Mouse (Mus musculus): ENCODE measurements around the gene Kcnh1.

Kcnh1 gene

GRCm38 (mm10) chr1:192190508-192191321 is at the start of gene Kcnh1:
Gene Kcnh1 (plus strand): TSS chr1:192190774.
- in situ Hi-C loops (cut with MseI, MboI) = loop anchor here (5.0 kb wide), 2 partner anchors 407 to 522 kb away; no protein-coding TSS in a partner anchor

- in situ Hi-C loops (cut with MseI, MboI) = no loop called here
Measured at GRCm38 (mm10) chr1:192151179-192151578, 39.4 kb upstream of the Kcnh1 start.

DNA sequence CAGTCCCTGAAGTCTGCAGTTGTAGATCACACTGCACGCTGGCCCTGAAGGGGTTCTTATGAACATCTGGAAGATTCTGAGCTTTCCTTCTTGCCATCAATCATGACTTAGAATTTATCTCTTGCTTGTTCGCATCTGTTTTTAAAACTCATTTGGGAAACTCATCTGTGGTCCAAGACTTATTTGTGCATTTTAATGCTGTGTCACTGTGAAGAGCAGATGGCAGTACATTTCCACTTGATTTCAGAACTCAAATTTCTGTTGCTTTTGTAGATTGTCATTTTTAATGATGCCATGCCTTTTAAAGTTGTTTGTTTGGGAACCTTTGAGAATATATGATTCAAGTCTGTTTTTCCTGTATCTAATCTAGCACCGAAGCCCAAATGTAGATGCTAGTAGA is 19.1 kb upstream of the Kcnh1 start:
- in situ Hi-C loops (cut with MseI, MboI) = no loop called here

GRCm38 (mm10) chr1:192179877-192180276 is 10.7 kb upstream of the Kcnh1 start:
- in situ Hi-C loops (cut with MseI, MboI) = no loop called here

DNA sequence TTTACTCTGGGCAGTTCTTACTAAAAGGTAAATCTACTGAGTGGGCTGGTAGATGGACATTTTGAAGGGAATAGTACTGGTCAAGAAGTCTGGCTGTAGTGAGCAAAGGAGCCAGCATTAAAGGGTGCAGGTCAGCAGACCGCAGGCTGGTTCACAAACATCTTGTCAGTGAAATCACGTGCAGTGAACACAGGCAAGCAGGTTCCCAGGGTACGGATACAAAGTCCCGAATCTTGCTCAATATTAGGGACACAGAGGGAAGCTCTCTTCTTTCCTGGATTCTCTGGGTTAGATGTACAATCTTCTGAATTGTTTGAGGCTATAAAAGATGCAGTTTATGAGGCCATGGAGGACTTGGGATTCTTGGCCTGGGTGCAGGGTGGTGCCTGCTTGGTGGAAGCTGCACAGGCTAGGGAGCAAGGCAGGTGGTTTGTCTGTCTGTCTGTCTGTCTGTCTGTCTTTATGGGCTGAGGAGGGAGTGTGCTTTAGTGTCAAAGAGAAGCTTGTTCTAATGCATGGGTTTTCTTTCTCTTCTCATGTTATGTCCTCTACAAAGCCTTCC is 8.8 kb upstream of the Kcnh1 start:
- in situ Hi-C loops (cut with MseI, MboI) = no loop called here

DNA sequence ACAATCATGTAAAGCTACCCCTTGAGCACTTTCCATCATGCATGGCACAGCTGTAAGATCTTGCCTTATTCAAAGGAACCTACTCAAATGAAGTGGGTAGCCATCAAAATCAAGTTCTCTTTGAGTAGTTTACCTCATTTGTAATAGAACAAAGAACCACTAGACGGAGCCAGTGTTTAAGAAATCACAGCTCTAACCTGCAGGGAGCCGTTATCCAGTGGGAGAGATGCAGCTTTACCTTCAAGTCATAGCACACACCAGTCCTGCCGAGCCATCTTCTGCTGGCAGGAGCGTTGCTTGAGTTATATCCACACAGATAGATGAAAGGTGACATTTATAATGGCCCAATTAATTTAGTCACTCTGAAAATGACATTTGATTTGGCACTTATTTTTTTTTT is 1.5 kb upstream of the Kcnh1 start:
- in situ Hi-C loops (cut with MseI, MboI) = loop anchor here in 1 of 2 experiments (5.0 kb wide), 1 partner anchor 523 kb away; no protein-coding TSS in a partner anchor

- in situ Hi-C loops (cut with MseI, MboI) = loop anchor here (5.0 kb wide), 2 partner anchors 408 to 523 kb away; no protein-coding TSS in a partner anchor
Measured at GRCm38 (mm10) chr1:192189771-192190170, 803 bp upstream of the Kcnh1 start.

DNA sequence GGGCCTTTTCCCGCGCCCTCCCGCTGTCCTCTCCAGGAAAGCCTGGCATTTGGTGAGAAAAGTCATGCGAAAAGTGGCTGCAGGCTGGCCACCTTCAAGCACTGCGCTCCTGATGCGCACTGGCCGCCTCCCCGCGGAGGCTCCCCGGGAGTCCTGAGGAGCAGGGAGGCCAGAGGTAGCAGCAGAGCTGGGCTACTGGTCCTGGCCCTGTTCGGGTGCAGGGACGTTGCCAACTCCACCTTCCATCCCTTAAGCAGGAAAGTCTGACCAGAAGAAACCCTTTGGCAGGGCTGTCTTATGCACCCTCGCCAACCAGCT is 707 bp downstream of the Kcnh1 start:
- in situ Hi-C loops (cut with MseI, MboI) = loop anchor here (5.0 kb wide), 2 partner anchors 406 to 521 kb away; no protein-coding TSS in a partner anchor

GRCm38 (mm10) chr1:192191859-192192258 is 1.3 kb downstream of the Kcnh1 start:
- in situ Hi-C loops (cut with MseI, MboI) = loop anchor here (5.0 kb wide), 2 partner anchors 405 to 520 kb away; no protein-coding TSS in a partner anchor

DNA sequence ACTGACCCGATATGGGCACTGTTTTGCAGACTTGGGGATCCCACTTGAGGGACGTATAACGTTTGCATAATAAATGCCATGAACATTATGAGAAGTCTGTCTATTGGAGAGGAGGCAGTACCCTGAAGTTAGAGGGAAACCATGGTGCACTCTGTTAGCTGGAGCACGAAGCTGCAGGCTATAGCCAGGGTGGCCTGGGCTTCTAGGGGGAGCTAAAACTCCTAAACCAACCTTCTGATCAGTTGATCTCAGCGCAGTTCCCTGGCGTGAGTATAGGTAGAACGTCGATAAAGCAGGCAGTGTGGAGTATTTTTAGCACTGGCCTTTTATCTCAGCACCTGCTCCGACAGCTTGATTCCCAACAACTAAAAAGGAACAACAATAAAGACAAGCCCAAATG is 2.1 kb downstream of the Kcnh1 start:
- in situ Hi-C loops (cut with MseI, MboI) = loop anchor here (5.0 kb wide), 2 partner anchors 405 to 520 kb away; no protein-coding TSS in a partner anchor

GRCm38 (mm10) chr1:192193656-192194055 is 3.1 kb downstream of the Kcnh1 start:
- in situ Hi-C loops (cut with MseI, MboI) = loop anchor here (5.0 kb wide), 2 partner anchors 404 to 519 kb away; no protein-coding TSS in a partner anchor

DNA sequence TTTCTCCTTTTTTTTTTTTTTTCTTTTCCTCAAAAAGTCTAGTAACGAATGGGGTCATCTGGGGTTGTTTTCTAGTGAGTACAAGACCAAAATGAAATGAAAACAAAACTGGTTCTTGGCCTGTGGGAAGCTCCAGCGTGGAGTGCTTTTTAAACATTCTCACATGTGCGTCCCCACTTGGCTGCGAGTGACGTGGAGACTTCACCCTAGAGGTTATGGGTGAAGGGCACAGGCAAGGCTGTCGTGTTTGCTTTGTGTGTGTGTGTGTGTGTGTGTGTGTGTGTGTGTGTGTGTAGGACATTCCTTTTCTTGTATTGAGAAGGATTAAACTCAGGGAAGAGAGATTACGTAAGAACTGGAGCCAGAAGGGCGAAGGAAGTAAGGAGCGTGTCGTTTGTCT is 6.9 kb downstream of the Kcnh1 start:
- in situ Hi-C loops (cut with MseI, MboI) = no loop called here

DNA sequence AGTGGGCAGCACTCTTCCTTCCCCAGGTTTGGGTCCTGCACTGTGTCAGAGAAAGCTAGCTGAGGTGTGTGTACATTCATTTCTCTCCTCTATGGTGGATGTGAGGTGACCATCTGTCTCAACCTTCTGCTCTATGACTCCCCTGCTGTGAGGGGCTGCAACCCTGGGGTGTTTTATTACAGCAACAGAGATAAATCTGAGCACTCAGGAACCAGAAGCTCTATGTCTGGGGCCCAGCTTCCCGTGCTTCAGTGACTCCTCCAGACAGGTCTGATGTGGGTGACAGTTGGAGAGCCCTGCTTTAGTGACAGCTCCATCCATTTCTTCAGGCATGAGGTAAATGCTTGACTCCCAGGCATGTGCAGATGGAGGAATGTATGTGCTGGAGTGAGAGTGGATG is 12.4 kb downstream of the Kcnh1 start:
- in situ Hi-C loops (cut with MseI, MboI) = no loop called here

GRCm38 (mm10) chr1:192207956-192208355 is 17.4 kb downstream of the Kcnh1 start:
- in situ Hi-C loops (cut with MseI, MboI) = no loop called here

- in situ Hi-C loops (cut with MseI, MboI) = no loop called here
Measured at GRCm38 (mm10) chr1:192212448-192212847, 21.9 kb downstream of the Kcnh1 start.

DNA sequence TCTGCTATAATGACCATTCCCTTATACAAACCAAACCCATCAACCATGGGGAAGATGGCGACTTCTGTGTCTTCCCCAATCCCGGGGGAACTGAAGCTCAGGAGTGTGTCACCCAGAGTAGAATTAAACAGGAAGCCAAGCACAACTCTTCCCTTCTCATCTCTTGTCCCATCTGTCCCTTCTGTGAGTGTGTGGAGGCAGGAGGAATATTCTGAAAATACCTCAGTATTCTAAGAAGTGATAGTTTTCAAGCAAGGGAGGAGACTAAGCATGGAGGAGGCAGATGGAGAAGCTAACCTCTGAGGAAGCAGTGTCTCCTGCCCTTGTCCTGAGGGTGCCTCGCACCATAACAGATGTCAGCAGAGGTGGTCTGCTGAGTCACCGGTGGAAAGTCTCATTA is 24.1 kb downstream of the Kcnh1 start:
- in situ Hi-C loops (cut with MseI, MboI) = no loop called here

DNA sequence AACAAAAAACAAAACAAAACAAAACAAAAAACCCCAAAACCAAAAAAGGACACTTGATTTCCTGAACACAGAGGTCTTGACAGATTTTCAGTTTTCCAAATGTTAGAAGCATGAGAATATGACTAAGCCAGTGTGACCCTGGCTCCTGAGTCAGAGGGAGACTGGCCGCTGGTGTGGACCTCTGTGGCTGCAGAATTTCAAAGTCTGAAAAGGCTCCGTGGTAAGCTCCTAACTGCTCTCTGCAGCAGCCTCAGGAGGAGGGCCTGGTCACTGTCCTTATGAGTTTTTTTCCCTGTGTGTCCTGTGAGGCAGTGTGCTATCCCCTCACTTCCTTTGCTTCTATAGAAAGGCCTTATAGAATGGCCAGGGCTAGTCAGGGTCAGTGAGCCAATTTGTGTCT is 29.6 kb downstream of the Kcnh1 start:
- in situ Hi-C loops (cut with MseI, MboI) = no loop called here

- in situ Hi-C loops (cut with MseI, MboI) = no loop called here
Measured at GRCm38 (mm10) chr1:192224161-192224560, 33.6 kb downstream of the Kcnh1 start.

- in situ Hi-C loops (cut with MseI, MboI) = no loop called here
Measured at GRCm38 (mm10) chr1:192232696-192233095, 42.1 kb downstream of the Kcnh1 start.

DNA sequence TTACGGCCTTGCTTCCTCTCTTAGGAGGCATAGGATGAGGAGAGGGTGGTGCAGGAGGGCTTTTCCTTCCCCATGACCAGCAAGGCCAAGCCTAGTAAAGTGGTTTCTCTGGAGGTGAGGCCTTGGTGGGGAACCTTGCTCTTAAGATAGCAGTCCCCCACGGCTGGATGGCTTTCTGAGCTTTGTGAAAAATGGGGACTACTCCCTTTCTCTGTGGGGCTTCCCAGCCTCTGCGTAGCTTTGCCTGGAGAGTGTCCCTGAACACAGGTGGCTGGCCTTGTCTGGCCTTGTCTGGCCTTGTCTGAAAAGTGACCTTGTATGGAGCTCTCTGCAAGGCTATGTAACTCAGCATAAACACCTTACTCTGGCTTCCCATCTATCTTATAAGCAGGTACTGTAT is 56.3 kb downstream of the Kcnh1 start:
- in situ Hi-C loops (cut with MseI, MboI) = no loop called here

DNA sequence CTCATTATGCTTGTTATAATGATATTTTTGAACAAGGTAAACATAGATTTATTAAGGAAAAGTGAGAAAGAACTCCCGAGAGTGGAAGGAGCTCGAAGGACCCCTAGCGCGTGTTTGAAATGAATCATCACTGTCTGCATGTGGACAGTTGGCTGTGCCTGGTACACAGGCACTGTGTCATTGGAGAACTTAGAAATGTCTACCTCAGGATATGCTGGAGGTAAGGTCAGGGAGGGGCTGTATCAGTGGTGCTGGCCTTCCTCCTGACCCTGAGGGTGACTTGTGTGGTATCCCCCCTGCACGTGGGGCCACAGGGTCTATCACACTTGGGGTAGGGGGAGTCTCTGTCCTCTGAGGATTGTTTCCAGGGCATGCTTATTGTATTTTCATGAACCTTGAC is 68.6 kb downstream of the Kcnh1 start:
- in situ Hi-C loops (cut with MseI, MboI) = no loop called here

DNA sequence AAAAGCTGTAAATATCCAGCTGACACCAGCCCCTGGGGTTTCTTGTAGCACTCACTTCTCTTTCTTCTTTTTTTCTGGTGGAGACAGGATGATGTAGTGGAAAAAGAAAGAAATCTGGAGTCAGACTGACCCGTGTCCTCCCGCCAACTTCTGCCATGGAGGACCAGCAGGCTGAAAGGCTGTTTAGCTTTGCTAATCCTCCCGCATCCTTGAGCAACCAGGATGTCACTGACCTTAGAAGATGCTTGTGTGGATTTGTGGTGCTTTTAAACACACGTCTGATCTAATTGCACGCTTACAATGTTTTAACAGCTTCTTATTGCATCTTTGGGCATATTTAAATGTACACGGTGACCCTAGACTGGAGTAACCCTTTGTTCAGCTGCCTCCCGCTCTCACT is 69.0 kb downstream of the Kcnh1 start:
- in situ Hi-C loops (cut with MseI, MboI) = no loop called here

- in situ Hi-C loops (cut with MseI, MboI) = no loop called here
Measured at GRCm38 (mm10) chr1:192265704-192266103, 75.1 kb downstream of the Kcnh1 start.
